9 mouse cellular contexts compared by ENCODE assay signal in genomic region chr13:97928135-97928497, GRCm38 (mm10).
A peak's percentile ranks its signal among the peaks of the same experiment; 100 is the strongest.
DNase-seq lines count a peak whose midpoint lies in the region; ATAC-seq and TF ChIP-seq lines count a peak whose summit lies in the region.
"Had no signal": no experiment of that assay in that cellular context is flagged by ENCODE, and none has a peak within 500 bp of the region (broad histone marks: within the 10 kb centered on the region; RNA-seq: fewer than 3 reads in every experiment).

No protein-coding gene starts in this region.

- no peaks in the 10 kb centered on the region for H3K4me1 ChIP-seq in lung, postnatal 0 days (ENCODE audit: insufficient read depth, low read depth, low read length)
- peaks cover 49% of the 10 kb centered on the region for H3K4me1 ChIP-seq in limb, embryonic 10.5 days
- H3K4me1 ChIP-seq: heart, embryonic 10.5 days had no signal

- H3K9me3 ChIP-seq in lung, postnatal 0 days (ENCODE audit: low read length): no peaks in the 10 kb centered on the region
- no peaks in the 10 kb centered on the region for H3K9me3 ChIP-seq in limb, embryonic 10.5 days (replicated peaks)
- H3K9me3 ChIP-seq: heart, embryonic 10.5 days had no signal

- 0 out of 2 replicates have a peak overlapping the region, but pooled peaks have one; percentile 4 for H3K9ac ChIP-seq in lung, postnatal 0 days (replicated peaks; ENCODE audit: low read depth)

- peak overlapping the region; percentile 37 for H3K4me2 ChIP-seq in lung, postnatal 0 days (replicated peaks; ENCODE audit: low read depth, low read length)

- H3K27me3 ChIP-seq in lung, postnatal 0 days (replicated peaks; ENCODE audit: insufficient read depth, low read length): no peaks in the 10 kb centered on the region
- H3K27me3 ChIP-seq in limb, embryonic 10.5 days (ENCODE audit: low read depth, poor library complexity, severe bottlenecking): 0 out of 2 replicates have a peak, but pooled peaks cover 5% of the 10 kb centered on the region

- 22% methylated on average over 8 of the region's 8 CpGs for WGBS in lung, postnatal 0 days
- 8% methylated on average over 8 of the region's 8 CpGs for WGBS in limb, embryonic 10.5 days

- no peak for DNase-seq in lung, postnatal 0 days (ENCODE audit: low spot score)
- DNase-seq in lung, postnatal 25 days (ENCODE audit: low spot score): no peak
- DNase-seq in embryo, embryonic 9.5 days (ENCODE audit: extremely low spot score): peak; percentile 58
- DNase-seq in limb, embryonic 10.5 days (ENCODE audit: low spot score): no peak
- no peak for DNase-seq in cerebellum, adult 11-12 months
- DNase-seq in layer of hippocampus, postnatal 25 days (ENCODE audit: extremely low spot score in 1 of 2, low spot score in 1 of 2): no peak
- no peak for DNase-seq in left cerebral cortex, adult 11 months (ENCODE audit: low spot score)
- DNase-seq: cerebellum, postnatal 10 days had no signal

- no peak for TF ChIP-seq EP300 in lung, postnatal 0 days (IDR thresholded peaks at IDR 0.05)

- no peak for TF ChIP-seq CTCF in lung, postnatal 0 days (IDR thresholded peaks at IDR 0.05)

- no peak overlapping the region for H3K27ac ChIP-seq in lung, postnatal 0 days (ENCODE audit: low read length)
- peak overlapping the region; percentile 5; the same call in 1 of the 2 replicates for H3K27ac ChIP-seq in limb, embryonic 10.5 days
- H3K27ac ChIP-seq: heart, embryonic 10.5 days had no signal

- H3K36me3 ChIP-seq in lung, postnatal 0 days (ENCODE audit: insufficient read depth, low read length): no peaks in the 10 kb centered on the region
- H3K36me3 ChIP-seq in limb, embryonic 10.5 days: peaks cover 7% of the 10 kb centered on the region; the same call in 1 of the 2 replicates

- no peak overlapping the region for H3K4me3 ChIP-seq in lung, postnatal 0 days (ENCODE audit: low read depth, low read length)
- peak overlapping the region; percentile 25 for H3K4me3 ChIP-seq in limb, embryonic 10.5 days
- H3K4me3 ChIP-seq: heart, embryonic 10.5 days had no signal

- ATAC-seq in lung, postnatal 0 days: no peak
